Mouse (Mus musculus): ENCODE data around the gene Kcnn1.

The Kcnn1 gene

GRCm38 (mm10) chr8:70868559-70869198, 5.6 kb upstream of the Kcnn1 start:
- DNase-seq (ENCODE audit: low spot score): no peak

- no peak for DNase-seq (ENCODE audit: low spot score)
Measured at GRCm38 (mm10) chr8:70866566-70866965, 3.5 kb upstream of the Kcnn1 start.

- no peak for DNase-seq (ENCODE audit: low spot score)
Measured at GRCm38 (mm10) chr8:70866001-70866520, 3.0 kb upstream of the Kcnn1 start.

- peak; percentile 99 for DNase-seq (ENCODE audit: low spot score)
Measured at GRCm38 (mm10) chr8:70865350-70866000, 2.4 kb upstream of the Kcnn1 start.

GRCm38 (mm10) chr8:70864712-70865221, 1.7 kb upstream of the Kcnn1 start:
- DNase-seq (ENCODE audit: low spot score): no peak

- no peak for DNase-seq (ENCODE audit: low spot score)
Measured at GRCm38 (mm10) chr8:70863956-70864711, 1.1 kb upstream of the Kcnn1 start.

GRCm38 (mm10) chr8:70857516-70857915, 5.5 kb downstream of the Kcnn1 start:
- DNase-seq (ENCODE audit: low spot score): no peak

GRCm38 (mm10) chr8:70856541-70857197, 6.4 kb downstream of the Kcnn1 start:
- no peak for DNase-seq (ENCODE audit: low spot score)

GRCm38 (mm10) chr8:70856028-70856427, 7.0 kb downstream of the Kcnn1 start:
- DNase-seq (ENCODE audit: low spot score): no peak

GRCm38 (mm10) chr8:70853863-70854262, 9.2 kb downstream of the Kcnn1 start:
- no peak for DNase-seq (ENCODE audit: low spot score)

- no peak for DNase-seq (ENCODE audit: low spot score)
Measured at GRCm38 (mm10) chr8:70852595-70853231, 10.3 kb downstream of the Kcnn1 start.

- no peak for DNase-seq (ENCODE audit: low spot score)
Measured at GRCm38 (mm10) chr8:70851837-70852236, 11.2 kb downstream of the Kcnn1 start.

- DNase-seq (ENCODE audit: low spot score): no peak
Measured at GRCm38 (mm10) chr8:70850947-70851346, 12.1 kb downstream of the Kcnn1 start.

GRCm38 (mm10) chr8:70850132-70850845, 12.8 kb downstream of the Kcnn1 start:
- no peak for DNase-seq (ENCODE audit: low spot score)

GRCm38 (mm10) chr8:70849333-70849990, 13.6 kb downstream of the Kcnn1 start:
- DNase-seq (ENCODE audit: low spot score): no peak

GRCm38 (mm10) chr8:70846371-70847154, 16.5 kb downstream of the Kcnn1 start:
- DNase-seq (ENCODE audit: low spot score): no peak

GRCm38 (mm10) chr8:70845108-70845507, 17.9 kb downstream of the Kcnn1 start:
- DNase-seq (ENCODE audit: low spot score): no peak

GRCm38 (mm10) chr8:70844523-70844922, 18.5 kb downstream of the Kcnn1 start:
- DNase-seq (ENCODE audit: low spot score): peak; percentile 78

GRCm38 (mm10) chr8:70843941-70844340, 19.1 kb downstream of the Kcnn1 start:
- no peak for DNase-seq (ENCODE audit: low spot score)

All from left cerebral cortex, adult 11 months (tissue).